Mouse (Mus musculus) cerebellum, adult 8-10 months (tissue): ENCODE results near the gene Sema4c.

ENCODE experiments used
- DNase-seq: peaks from one replicate; pipeline ENCODE4 v3.0.0; 2022

The Sema4c gene

GRCm38 (mm10) chr1:36533546-36533945 is 24.6 kb downstream of the Sema4c start:
- no peak for DNase-seq

- no peak for DNase-seq
These were observed 26.7 kb downstream of the Sema4c start for GRCm38 (mm10) chr1:36531461-36531860.

- no peak for DNase-seq
These were observed 27.2 kb downstream of the Sema4c start for GRCm38 (mm10) chr1:36530962-36531361.

- no peak for DNase-seq
These were observed 27.7 kb downstream of the Sema4c start for GRCm38 (mm10) chr1:36530485-36530884.

DNA sequence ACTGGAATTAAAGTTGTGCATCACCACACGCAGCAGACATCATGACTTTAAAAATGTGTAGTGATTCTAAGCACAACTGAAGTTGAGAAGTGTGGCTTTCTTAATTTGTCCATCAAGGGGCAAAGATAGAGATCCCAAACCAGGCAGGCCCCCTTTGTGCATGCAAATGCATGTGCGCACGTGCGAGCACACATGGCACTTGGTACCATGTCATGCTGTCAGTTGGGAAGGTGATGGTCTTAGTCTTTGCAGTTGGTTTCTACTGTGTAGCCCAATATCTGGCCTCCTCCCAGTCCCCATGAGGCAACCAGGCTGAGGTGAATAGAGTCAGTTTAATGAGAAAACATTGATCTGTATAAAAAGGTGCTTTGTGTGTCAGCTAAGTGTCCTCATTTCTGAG is 28.3 kb downstream of the Sema4c start:
- no peak for DNase-seq

- no peak for DNase-seq
These were observed 28.9 kb downstream of the Sema4c start for GRCm38 (mm10) chr1:36529274-36529673.

DNA sequence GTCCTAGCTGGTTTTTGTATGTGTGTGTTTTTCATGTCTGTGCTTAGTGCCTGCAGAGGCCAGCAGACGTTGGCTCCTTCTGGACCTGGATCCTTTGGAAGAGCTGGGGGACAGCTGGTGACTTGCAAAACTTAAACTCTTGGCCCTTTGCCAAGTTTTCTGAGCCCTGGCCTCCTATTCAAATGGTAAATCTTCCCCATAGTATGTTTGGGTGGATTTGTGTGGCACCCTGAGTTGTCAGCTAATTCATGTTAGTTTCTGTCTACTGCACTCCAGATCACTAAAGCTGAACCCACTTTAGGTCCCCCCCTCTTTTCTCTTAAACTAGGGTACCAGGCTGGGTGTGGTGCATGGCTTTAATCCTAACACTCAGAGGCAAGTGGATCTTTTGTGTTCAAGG is 29.8 kb downstream of the Sema4c start:
- no peak for DNase-seq

GRCm38 (mm10) chr1:36526903-36527302 is 31.2 kb downstream of the Sema4c start:
- no peak for DNase-seq

- DNase-seq, result no peak
These were observed 32.4 kb downstream of the Sema4c start for GRCm38 (mm10) chr1:36525774-36526173.

DNA sequence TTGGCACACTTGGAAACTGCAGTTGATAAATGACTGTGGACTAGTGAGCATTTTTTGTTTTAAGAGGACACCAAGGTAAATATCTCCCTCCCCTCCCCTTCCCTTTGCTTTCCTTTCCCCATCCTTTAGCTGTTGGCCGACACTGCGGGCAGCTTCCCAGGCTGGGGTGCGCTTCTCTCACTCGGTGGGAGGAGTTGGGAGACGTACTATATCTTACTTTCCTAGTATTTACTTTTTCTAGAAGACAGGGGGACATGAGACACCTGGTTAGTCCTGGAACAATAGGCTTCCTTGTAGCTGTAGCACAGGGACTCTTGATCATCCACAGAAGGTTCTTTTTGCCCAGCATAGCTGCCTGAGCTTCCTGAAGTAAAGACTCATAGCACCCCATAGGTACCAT is 34.1 kb downstream of the Sema4c start:
- DNase-seq, result no peak

DNA sequence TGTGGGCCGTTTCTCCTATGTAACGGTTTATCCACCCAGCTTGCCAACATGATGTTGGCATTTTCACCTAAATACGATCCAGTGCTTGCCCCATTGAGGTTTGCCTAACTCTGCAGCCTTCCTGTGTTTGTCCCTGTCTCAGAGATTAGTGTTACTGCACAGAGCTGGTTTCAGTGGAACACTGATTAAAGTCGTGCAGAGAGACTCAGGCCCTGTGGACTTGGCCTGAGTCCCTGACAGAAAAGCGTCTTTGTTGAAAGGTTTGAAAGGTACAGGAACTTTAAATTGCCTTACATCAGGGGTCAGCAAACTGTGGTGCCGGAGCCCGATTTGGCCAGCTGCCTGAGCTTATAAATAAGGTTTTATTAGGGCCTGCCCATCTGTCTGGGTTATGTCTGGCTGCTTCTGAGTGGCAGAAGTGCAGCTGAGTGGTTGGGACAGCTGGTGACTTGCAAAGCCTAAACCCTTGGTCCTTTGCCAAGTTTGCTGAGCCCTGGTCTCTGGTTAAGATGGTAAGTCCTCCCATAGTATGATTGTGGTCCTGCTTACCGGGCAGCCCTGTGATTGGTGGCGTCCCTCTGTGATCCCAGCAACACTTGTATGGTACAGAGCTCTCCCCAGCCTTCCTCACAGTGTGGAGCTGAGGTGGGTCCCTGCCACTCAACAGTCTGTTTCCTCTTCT is 34.7 kb downstream of the Sema4c start:
- DNase-seq, result no peak

- DNase-seq, result no peak
These were observed 35.9 kb downstream of the Sema4c start for GRCm38 (mm10) chr1:36522210-36522609.

- no peak for DNase-seq
These were observed 38.5 kb downstream of the Sema4c start for GRCm38 (mm10) chr1:36519626-36520025.

DNA sequence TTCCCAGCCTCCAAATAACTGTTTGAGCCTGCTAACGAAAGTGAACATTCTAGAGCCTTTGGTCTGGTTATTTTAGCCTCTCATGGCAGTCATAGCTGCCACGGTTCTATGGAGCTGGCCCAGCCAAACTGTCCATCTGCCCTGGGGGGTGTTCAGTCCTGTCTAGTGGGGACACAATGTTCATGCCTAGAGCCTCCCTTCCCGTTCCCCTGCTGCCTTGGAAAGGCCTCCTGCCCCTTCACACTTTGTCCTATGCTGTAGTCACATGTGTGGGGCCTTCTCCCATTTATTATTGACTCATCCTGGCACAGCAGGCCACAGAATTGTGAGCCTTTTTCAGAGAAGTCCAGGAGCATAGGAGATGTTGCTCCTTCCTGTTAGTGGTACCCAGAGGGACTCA is 39.9 kb downstream of the Sema4c start:
- DNase-seq, result no peak

GRCm38 (mm10) chr1:36513718-36514117 is 44.4 kb downstream of the Sema4c start:
- peak; percentile 49 for DNase-seq

- no peak for DNase-seq
These were observed 44.8 kb downstream of the Sema4c start for GRCm38 (mm10) chr1:36513310-36513709.

DNA sequence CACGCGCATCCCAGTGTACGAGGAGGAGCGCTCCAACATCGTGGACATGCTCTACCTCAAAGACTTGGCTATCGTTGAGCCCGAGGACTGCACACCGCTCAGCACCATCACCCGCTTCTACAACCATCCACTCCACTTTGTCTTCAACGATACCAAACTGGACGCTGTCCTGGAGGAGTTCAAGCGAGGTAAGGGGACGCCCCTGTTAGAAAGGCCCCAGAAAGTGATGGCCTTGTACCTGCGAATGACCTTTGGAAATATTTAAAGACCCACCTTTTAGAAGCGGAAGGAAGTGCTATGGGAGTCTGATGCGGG is 45.2 kb downstream of the Sema4c start:
- DNase-seq, result no peak

GRCm38 (mm10) chr1:36512089-36512965 is 45.8 kb downstream of the Sema4c start:
- DNase-seq, result peak; percentile 59

GRCm38 (mm10) chr1:36511289-36512021 is 46.7 kb downstream of the Sema4c start, which contains the start of gene Cnnm3:
Cnnm3 (plus strand) TSS chr1:36511867.
- DNase-seq, result peak; percentile 100

GRCm38 (mm10) chr1:36508238-36508637 is 49.9 kb downstream of the Sema4c start:
- DNase-seq, result no peak

- peak; percentile 84 for DNase-seq
These were observed 56.9 kb downstream of the Sema4c start for GRCm38 (mm10) chr1:36501261-36501660.
